Mouse (Mus musculus): Measurements from ENCODE around the gene Tmem206.

The Tmem206 gene

DNA sequence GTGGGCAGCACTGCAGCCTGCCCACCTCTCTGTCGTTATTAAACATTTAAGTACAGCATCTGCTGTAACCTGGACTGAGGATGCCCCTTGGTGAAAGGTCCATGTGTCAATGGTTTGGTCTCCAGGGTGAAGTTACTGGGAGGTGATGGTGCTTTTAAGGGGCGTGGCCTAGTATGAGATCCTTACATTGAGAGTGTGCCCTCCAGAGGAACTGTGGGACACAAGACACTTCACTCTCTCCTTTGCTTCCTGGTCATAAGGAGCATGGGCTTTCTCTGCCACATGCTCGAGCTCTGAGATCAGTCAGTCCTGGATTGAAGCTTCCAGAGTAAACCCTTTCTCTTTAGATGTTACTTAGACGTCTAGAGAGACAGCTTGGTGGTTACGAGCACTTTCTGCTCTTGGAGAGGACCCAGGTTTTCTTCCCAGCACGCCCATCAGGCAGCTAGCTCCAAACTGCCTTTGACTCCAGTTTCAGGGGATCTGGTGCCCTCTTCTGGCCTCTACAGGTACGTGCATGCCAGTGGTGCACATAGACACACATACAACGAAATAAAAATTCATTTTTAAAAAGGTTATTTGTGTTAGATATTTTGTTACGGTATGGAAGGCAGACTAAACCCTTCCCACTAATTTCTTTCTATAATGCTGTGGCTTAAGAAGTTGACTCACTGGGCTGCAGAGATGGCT lies 17.8 kb upstream of the Tmem206 start:
- no peak for DNase-seq (ENCODE audit: low spot score in 2 of 2)

DNA sequence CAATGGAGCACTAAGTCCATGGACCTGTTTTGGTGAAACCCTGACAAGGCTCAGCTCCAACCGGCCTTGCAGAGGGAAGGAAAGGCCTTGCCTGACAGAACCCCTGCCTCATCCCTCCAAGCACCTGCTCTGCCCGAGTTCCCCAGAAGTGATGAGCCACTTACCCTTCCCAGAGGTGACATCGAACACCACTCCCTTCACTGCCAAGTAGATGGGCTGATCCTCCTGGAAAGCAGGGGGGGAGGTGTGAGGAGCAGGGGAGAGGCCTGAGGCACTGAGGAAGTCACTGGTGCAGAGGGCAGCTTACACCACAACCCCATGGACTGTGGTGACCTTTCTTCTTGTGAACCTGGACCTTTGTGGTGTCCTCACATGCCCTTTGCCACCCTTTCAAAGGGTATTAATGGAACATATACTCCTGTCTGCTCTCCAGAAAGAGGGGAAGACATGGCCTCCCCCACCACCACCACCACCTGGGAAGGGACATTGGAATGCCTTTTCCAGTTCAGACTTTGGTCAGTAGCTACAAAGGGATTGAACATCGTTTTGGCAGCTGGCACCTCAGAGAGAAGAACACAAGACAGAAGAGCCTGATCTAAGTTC lies 14.3 kb upstream of the Tmem206 start:
- no peak for DNase-seq (ENCODE audit: low spot score in 2 of 2)

- peak; percentile 80 to 83 for DNase-seq (ENCODE audit: low spot score in 2 of 2)
Observed at GRCm38 (mm10) chr1:191312513-191312941, 13.2 kb upstream of the Tmem206 start.

GRCm38 (mm10) chr1:191313158-191313557 lies 12.6 kb upstream of the Tmem206 start:
- no peak for DNase-seq (ENCODE audit: low spot score in 2 of 2)

- no peak for DNase-seq (ENCODE audit: low spot score in 2 of 2)
Observed at GRCm38 (mm10) chr1:191313926-191314325, 11.8 kb upstream of the Tmem206 start.

DNA sequence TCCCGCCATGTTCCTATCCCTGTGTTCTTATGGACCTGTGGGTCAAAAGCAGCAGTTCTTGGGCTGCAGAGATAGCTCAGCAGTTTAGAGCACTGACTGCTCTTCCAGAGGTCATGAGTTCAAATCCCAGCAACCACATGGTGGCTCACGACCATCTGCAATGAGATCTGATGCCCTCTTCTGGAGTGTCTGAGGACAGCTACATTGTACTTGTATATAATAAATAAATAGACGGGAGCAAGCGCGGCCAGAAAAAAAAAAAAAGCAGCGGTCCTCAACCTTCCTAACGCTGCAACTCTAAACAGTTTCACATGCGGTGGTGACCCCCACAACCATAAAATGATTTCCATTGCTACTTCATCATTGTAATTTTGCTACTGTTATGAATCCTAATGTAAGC lies 8.9 kb upstream of the Tmem206 start:
- DNase-seq (ENCODE audit: low spot score in 2 of 2): no peak

DNA sequence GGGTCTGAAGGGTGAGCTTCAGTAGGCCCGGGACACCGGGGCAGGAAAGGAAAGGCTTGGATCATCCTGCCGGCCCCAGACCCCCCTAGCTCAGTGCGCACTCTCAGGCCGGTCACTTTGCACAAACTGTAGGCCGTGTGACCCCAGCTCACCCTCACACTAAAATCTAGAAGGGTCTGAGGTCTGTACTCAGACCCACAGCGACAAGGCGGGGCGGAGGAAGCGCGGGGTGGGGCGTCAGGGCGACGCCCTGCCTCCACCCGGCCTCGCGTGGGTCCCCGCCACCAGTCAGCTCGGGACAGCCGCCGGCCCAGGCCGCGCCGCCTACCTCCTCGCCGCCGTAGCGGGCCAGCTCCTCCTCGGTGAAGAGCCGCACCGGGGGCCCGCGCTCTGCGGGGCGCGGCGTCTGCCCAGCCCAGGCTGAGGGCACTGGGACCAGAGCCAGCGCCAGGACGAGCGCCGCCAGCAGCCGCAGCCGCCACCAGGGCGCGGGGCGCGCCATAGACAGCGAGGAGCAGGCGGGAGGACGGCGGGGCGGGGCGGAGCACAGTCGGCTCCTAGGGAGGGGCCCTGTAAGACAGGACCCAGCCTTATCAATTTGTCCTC lies 8.0 kb upstream of the Tmem206 start, which contains the start of gene Nenf:
Gene Nenf (minus strand): TSS at position 604 of the 606 bp plus-strand sequence.
- DNase-seq (ENCODE audit: low spot score in 2 of 2): peak; percentile 40 to 62

DNA sequence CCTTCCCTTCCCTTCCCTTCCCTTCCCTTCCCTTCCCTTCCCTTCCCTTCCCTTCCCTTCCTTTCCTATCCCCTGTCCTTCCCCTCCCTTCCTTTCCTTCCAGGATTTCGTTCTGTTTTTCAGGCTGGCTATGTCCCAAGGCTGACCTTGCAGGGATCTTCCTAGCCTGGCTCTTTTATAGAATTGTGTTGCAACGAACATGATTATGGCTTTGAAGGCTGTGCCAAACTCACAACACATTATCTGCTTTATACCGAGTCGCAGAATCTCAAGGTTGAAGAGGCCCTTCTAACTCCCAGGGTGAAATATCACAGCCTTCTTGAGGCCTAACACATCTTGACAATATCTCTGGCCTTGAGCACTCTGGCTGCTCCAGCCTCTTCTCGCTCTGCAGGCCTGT lies 7.0 kb upstream of the Tmem206 start:
- no peak for DNase-seq (ENCODE audit: low spot score in 2 of 2)

- DNase-seq (ENCODE audit: low spot score in 2 of 2): no peak
Observed at GRCm38 (mm10) chr1:191323381-191323780, 2.3 kb upstream of the Tmem206 start.

GRCm38 (mm10) chr1:191324733-191325590 lies 750 bp upstream of the Tmem206 start:
- DNase-seq (ENCODE audit: low spot score in 2 of 2): no peak

- DNase-seq (ENCODE audit: low spot score in 2 of 2): no peak
Observed at GRCm38 (mm10) chr1:191326233-191326882, 646 bp downstream of the Tmem206 start.

DNA sequence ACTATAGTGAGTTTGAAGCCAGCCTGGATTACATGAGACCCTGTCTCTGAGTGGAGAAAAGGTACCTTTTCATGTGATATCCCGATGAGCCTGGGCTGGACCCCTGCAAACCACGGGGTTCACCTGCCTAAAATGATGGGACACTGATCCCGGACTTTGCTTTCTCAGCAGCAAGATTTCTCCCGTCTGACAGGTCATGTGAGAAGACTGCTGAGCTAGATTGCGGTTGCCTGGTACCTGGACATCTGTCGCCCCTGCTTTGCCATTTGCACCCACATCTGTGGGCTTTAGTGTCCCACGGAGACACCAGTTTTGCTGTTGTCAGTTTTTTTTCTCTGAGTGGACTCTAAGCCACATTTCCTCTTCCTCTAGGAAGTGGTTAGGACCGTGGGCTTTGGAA lies 1.5 kb downstream of the Tmem206 start:
- no peak for DNase-seq (ENCODE audit: low spot score in 2 of 2)

DNA sequence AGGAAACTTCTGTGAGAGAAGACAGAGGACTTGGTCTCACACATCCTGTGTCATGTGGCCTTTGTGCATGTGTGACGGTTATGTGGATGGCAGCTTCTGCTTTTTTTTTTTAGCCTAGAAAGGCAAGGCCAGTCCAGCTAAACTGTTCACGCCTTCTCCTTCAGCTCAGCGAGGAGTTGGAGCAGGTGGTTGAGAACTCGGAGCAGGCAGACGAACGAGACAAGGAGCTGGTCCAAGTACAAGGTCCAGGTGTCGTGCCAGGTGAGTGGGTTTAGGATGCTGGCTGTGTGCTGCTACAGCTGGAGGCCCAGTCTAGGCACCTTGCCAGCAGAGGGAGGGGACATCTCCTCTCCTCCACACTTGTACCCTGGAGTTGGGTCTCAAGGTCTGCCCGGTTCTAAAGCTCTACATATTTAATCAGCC lies 2.3 kb downstream of the Tmem206 start:
- no peak for DNase-seq (ENCODE audit: low spot score in 2 of 2)

DNA sequence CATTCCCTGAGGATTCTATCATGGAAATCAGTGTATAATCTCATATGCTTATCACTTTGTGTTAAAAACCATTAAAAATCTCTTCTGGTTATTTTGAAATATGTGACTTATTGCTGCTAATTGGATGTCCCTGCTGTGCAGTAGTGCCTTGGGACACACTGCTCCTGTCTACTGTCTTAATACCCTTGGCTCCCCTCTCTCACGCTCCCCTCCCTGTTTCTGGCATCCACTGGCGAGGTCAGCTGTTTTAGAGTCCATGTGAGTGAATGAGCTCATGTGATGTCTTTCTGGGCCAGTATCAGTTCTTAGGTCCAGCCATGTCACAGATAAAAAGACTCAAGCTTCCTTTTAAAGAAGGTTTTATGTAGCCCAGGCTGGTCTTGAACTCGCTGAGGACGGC lies 4.6 kb downstream of the Tmem206 start:
- no peak for DNase-seq (ENCODE audit: low spot score in 2 of 2)

DNA sequence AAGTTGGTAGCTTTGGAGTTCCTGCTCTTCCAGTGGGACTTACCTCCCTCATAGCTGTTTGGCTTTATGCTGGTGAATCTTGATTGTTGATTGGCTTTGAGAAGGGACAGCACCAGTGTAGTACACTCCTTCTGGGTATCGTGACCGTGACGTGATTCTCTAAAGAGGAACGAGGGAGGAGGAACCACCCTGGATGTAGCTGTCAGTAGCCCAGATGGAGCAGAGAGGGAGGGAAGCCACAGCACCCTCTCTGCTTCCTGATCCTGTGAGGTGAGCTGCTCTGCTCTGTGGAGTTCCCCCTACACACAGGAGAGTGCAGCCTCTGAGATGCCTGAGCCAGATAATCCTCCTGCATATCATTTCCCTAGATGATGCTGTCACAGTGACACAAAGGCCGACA lies 8.8 kb downstream of the Tmem206 start:
- no peak for DNase-seq (ENCODE audit: low spot score in 2 of 2)

GRCm38 (mm10) chr1:191339876-191340275 lies 14.2 kb downstream of the Tmem206 start:
- no peak for DNase-seq (ENCODE audit: low spot score in 2 of 2)

- no peak for DNase-seq (ENCODE audit: low spot score in 2 of 2)
Observed at GRCm38 (mm10) chr1:191340530-191340929, 14.8 kb downstream of the Tmem206 start.

GRCm38 (mm10) chr1:191347602-191348001 lies 21.9 kb downstream of the Tmem206 start:
- no peak for DNase-seq (ENCODE audit: low spot score in 2 of 2)

- DNase-seq (ENCODE audit: low spot score in 2 of 2): no peak
Observed at GRCm38 (mm10) chr1:191348592-191348991, 22.9 kb downstream of the Tmem206 start.

GRCm38 (mm10) chr1:191348996-191349395 lies 23.3 kb downstream of the Tmem206 start:
- no peak for DNase-seq (ENCODE audit: low spot score in 2 of 2)

DNA sequence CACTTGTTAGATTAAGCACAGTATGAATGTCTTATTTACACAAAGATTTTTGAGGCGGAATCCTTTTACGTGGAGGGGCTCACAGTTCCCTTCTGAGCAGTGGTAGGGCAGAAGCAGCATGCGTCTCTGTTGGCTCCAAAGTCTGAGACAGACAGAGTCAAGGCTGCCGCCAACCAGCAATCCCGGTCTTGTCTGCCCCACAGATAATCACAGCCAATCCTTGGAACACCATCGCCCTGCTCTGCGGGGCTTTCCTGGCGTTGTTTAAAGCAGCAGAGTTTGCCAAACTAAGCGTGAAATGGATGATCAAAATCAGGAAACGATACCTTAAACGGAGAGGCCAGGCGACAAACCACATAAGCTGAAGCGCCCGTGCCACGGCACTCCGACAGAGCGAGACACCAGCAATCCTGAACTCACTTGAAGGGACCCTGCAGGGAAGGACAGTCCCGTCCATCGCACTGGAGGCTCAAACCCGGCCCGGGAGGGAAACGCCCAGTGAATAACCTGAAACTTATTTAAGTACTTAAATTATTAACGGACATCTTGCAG lies 23.9 kb downstream of the Tmem206 start:
- DNase-seq (ENCODE audit: low spot score in 2 of 2): no peak

Data from frontal cortex, postnatal 25 days (tissue).